Mouse (Mus musculus) testis, adult 2 months (tissue): ENCODE results near the gene Tenm3.

Experiments
- CTCF ChIP-seq: fragments of 200-500 bp; IDR thresholded peaks from 2 replicates; pipeline ENCODE4 v1.5.1; 2012; ENCODE audit warnings: low read depth, mild to moderate bottlenecking, inconsistent platforms, low read length, moderate library complexity; ENCODE audit not compliant: control insufficient read depth, insufficient read depth, insufficient replicate concordance
- POLR2A ChIP-seq: fragments of 200-500 bp; IDR thresholded peaks from 2 replicates; pipeline ENCODE4 v1.6.1; 2012; ENCODE audit warnings: low read depth, mild to moderate bottlenecking, inconsistent platforms, low read length, moderate library complexity; ENCODE audit not compliant: control insufficient read depth

GRCm38 (mm10) chr8:48445690-48446089, 398.1 kb downstream of the Tenm3 start:
- no peak for TF ChIP-seq POLR2A
- TF ChIP-seq CTCF: no peak
